Mouse (Mus musculus): ENCODE measurements around the gene Slc22a3. TPM values are rescaled to one million over a fixed set of nuclear protein-coding genes. Genes with fewer than 3 reads are reported as not detected.

Gene Slc22a3
- polyA plus RNA-seq, 1 experiment from 2014 or later: 0.45 TPM

Other genes starting within 250 kb of the Slc22a3 start
- 49.2 and 52.4 TPM in 2 replicates for gene Map3k4, start 188.9 kb downstream of the Slc22a3 start, polyA plus RNA-seq (2014; fragmentation: Nextera tagmentation; extraction: Ambion mirVana)
- 0.46 and 1.1 TPM in 2 replicates for gene Plg, start 129.1 kb downstream of the Slc22a3 start, polyA plus RNA-seq (2014; fragmentation: Nextera tagmentation; extraction: Ambion mirVana)
- gene Slc22a2, start 76.4 kb upstream of the Slc22a3 start, polyA plus RNA-seq (2014; fragmentation: Nextera tagmentation; extraction: Ambion mirVana): not detected in 2 replicates
- 0.90 TPM in 1 of 2 replicates, not detected in the other for gene Slc22a1, start 168.1 kb upstream of the Slc22a3 start, polyA plus RNA-seq (2014; fragmentation: Nextera tagmentation; extraction: Ambion mirVana)

Measured in stomach, embryonic 14.5 days (tissue).